Mouse (Mus musculus) neural tube, embryonic 14.5 days (tissue): Measurements from ENCODE around the gene Nckap1l. TPM values are rescaled to one million over a fixed set of nuclear protein-coding genes. Genes with fewer than 3 reads are reported as not detected.
"Not testable (repeated sequence)": the region's sequence is repeated elsewhere in the genome, so short reads cannot be mapped to it uniquely, and the experiment has no call there.

ENCODE experiments used
- ATAC-seq: fragments of 200-750 bp; cut with Nextera tagmentation; 2 replicates; pipeline ENCODE4 v1.8.0; 2017; ENCODE audit warnings: low read depth, mild to moderate bottlenecking, moderate TSS enrichment, moderate library complexity
- H3K27ac ChIP-seq: fragments of 300-500 bp; sonication (generic); 2 replicates; pipeline ENCODE4 v1.5.1; 2014; ENCODE audit warnings: low read depth, mild to moderate bottlenecking, control low read depth, low read length, moderate library complexity, mixed read lengths
- H3K27me3 ChIP-seq: fragments of 300-500 bp; sonication (generic); 2 replicates; pipeline ENCODE4 v1.6.1; 2014; ENCODE audit warnings: low read length; ENCODE audit not compliant: control insufficient read depth, insufficient read depth
- H3K36me3 ChIP-seq: fragments of 300-500 bp; sonication (generic); 2 replicates; pipeline ENCODE4 v1.6.1; 2014; ENCODE audit warnings: low read length, mixed read lengths; ENCODE audit not compliant: control insufficient read depth, insufficient read depth
- H3K4me1 ChIP-seq: fragments of 300-500 bp; sonication (generic); 2 replicates; pipeline ENCODE4 v1.6.1; 2014; ENCODE audit warnings: low read length; ENCODE audit not compliant: control insufficient read depth, insufficient read depth
- H3K4me2 ChIP-seq: fragments of 300-500 bp; sonication (generic); 2 replicates; pipeline ENCODE4 v1.6.1; 2014; ENCODE audit warnings: mild to moderate bottlenecking, low read depth, low read length, control low read depth
- H3K4me3 ChIP-seq: fragments of 300-500 bp; sonication (generic); 2 replicates; pipeline ENCODE4 v1.5.1; 2014; ENCODE audit warnings: low read depth, low read length, control low read depth, mixed read lengths
- H3K9ac ChIP-seq: fragments of 300-500 bp; sonication (generic); replicated peaks from 2 replicates; pipeline ENCODE4 v1.6.1; 2014; ENCODE audit warnings: low read depth, mild to moderate bottlenecking, control low read depth, low read length, mixed read lengths
- H3K9me3 ChIP-seq: fragments of 300-500 bp; sonication (generic); 2 replicates; pipeline ENCODE4 v1.6.1; 2016; ENCODE audit warnings: low read length; ENCODE audit not compliant: control insufficient read depth
- WGBS: fragments of 180-500 bp; shearing (Covaris S2); extraction: QIAGEN DNeasy Blood & Tissue Kit; methylation state at CpG from one replicate; pipeline ENCODE4 v1.1.7; 2014; 5-methylcytosine and 5-hydroxymethylcytosine counted together
- polyA plus RNA-seq: library from polyadenylated mRNA; unstranded; fragments of >200 nt; fragmentation: Nextera tagmentation; extraction: Ambion mirVana; gene quantifications from 2 replicates; pipeline ENCODE4 v1.2.1, GENCODE M21; 2014

Gene Nckap1l
- 1.5 and 2.0 TPM in 2 replicates for polyA plus RNA-seq

- WGBS, result 88% methylated on average over 13 of the region's 13 CpGs
- Histone ChIP-seq H3K27me3 (no peaks in the 10 kb centered on the region), H3K9me3 (no peaks in the 10 kb centered on the region), H3K4me3 (no peak within 1 kb of the TSS), H3K4me2 (no peak within 1 kb of the TSS), H3K36me3 (no peaks in the 10 kb centered on the region), H3K27ac (no peak within 1 kb of the TSS), H3K9ac (no peak within 1 kb of the TSS), H3K4me1 (no peaks in the 10 kb centered on the region)
- no peak for ATAC-seq
Measured at GRCm38 (mm10) chr15:103453551-103454218, at the start of gene Nckap1l. Nckap1l (plus strand) TSS chr15:103453794.

- H3K9ac ChIP-seq, H3K27me3 ChIP-seq, H3K4me2 ChIP-seq, H3K36me3 ChIP-seq, H3K4me1 ChIP-seq, H3K4me3 ChIP-seq, ATAC-seq, H3K9me3 ChIP-seq, H3K27ac ChIP-seq: not testable (repeated sequence)
- 88% methylated on average over 2 of the region's 3 CpGs for WGBS
Measured at GRCm38 (mm10) chr15:103405586-103405985, 48.0 kb upstream of the Nckap1l start.

- H3K4me1 ChIP-seq, result no peaks in the 10 kb centered on the region
- no peak overlapping the region for H3K27ac ChIP-seq
Measured at GRCm38 (mm10) chr15:103427017-103427416, 26.6 kb upstream of the Nckap1l start.

GRCm38 (mm10) chr15:103430241-103430640 is 23.4 kb upstream of the Nckap1l start, which contains the start of gene Gtsf1:
Gtsf1 (minus strand) TSS chr15:103430470.
- H3K36me3 ChIP-seq, result no peaks in the 10 kb centered on the region
- no peak within 1 kb of the TSS for H3K27ac ChIP-seq
- H3K4me1 ChIP-seq, result no peaks in the 10 kb centered on the region
- H3K4me3 ChIP-seq, result no peak within 1 kb of the TSS
- H3K4me2 ChIP-seq, result no peak within 1 kb of the TSS
- WGBS, result 92% methylated on average over 16 of the region's 16 CpGs
- ATAC-seq, result no peak
- H3K9me3 ChIP-seq, result no peaks in the 10 kb centered on the region
- H3K27me3 ChIP-seq, result no peaks in the 10 kb centered on the region
- no peak within 1 kb of the TSS for H3K9ac ChIP-seq

More at GRCm38 (mm10) chr15:103427017-103427416, 26.6 kb upstream of the Nckap1l start:
- H3K27me3 ChIP-seq, result no peaks in the 10 kb centered on the region
- no peak overlapping the region for H3K9ac ChIP-seq
- H3K36me3 ChIP-seq, result no peaks in the 10 kb centered on the region
- H3K9me3 ChIP-seq, result no peaks in the 10 kb centered on the region
- no peak overlapping the region for H3K4me2 ChIP-seq
- no peak for ATAC-seq
- 50% methylated on average over 2 of the region's 2 CpGs for WGBS
- no peak overlapping the region for H3K4me3 ChIP-seq

- H3K9ac ChIP-seq, H3K4me2 ChIP-seq, H3K4me3 ChIP-seq, ATAC-seq, H3K27me3 ChIP-seq, H3K36me3 ChIP-seq, H3K4me1 ChIP-seq, H3K9me3 ChIP-seq, H3K27ac ChIP-seq: not testable (repeated sequence)
- WGBS, result 89% methylated on average over 4 of the region's 4 CpGs
Measured at GRCm38 (mm10) chr15:103445966-103446365, 7.6 kb upstream of the Nckap1l start.

GRCm38 (mm10) chr15:103448369-103448768 is 5.2 kb upstream of the Nckap1l start, which contains the start of gene Gtsf2:
Gtsf2 (minus strand) TSS chr15:103448469.
- no peaks in the 10 kb centered on the region for H3K4me1 ChIP-seq
- no peaks in the 10 kb centered on the region for H3K27me3 ChIP-seq
- no peak within 1 kb of the TSS for H3K27ac ChIP-seq
- no peak within 1 kb of the TSS for H3K4me3 ChIP-seq
- no peaks in the 10 kb centered on the region for H3K36me3 ChIP-seq
- H3K9me3 ChIP-seq, result no peaks in the 10 kb centered on the region
- H3K9ac ChIP-seq, result no peak within 1 kb of the TSS
- H3K4me2 ChIP-seq, result no peak within 1 kb of the TSS
- WGBS, result 17% methylated on average over 3 of the region's 3 CpGs
- no peak for ATAC-seq

GRCm38 (mm10) chr15:103454449-103454848 is 855 bp downstream of the Nckap1l start:
- Histone ChIP-seq H3K4me3 (no peak overlapping the region), H3K27ac (no peak overlapping the region), H3K9me3 (no peaks in the 10 kb centered on the region), H3K36me3 (no peaks in the 10 kb centered on the region), H3K4me1 (no peaks in the 10 kb centered on the region), H3K9ac (no peak overlapping the region), H3K27me3 (no peaks in the 10 kb centered on the region), H3K4me2 (no peak overlapping the region)
- WGBS, result 88% methylated on average over 6 of the region's 6 CpGs
- no peak for ATAC-seq

- Histone ChIP-seq H3K4me2 (no peak overlapping the region), H3K36me3 (no peaks in the 10 kb centered on the region), H3K27ac (no peak overlapping the region), H3K27me3 (no peaks in the 10 kb centered on the region), H3K9ac (no peak overlapping the region), H3K9me3 (no peaks in the 10 kb centered on the region), H3K4me3 (no peak overlapping the region), H3K4me1 (no peaks in the 10 kb centered on the region)
- WGBS, result 75% methylated on average over 7 of the region's 7 CpGs
- ATAC-seq, result no peak
Measured at GRCm38 (mm10) chr15:103462539-103463261, 9.1 kb downstream of the Nckap1l start.

- ATAC-seq, result no peak
- no peak overlapping the region for H3K4me2 ChIP-seq
- 87% methylated on average over 7 of the region's 7 CpGs for WGBS
Measured at GRCm38 (mm10) chr15:103471488-103472194, 18.0 kb downstream of the Nckap1l start.

More at GRCm38 (mm10) chr15:103471488-103472194, 18.0 kb downstream of the Nckap1l start:
- no peak overlapping the region for H3K27ac ChIP-seq
- H3K9ac ChIP-seq, result no peak overlapping the region
- no peaks in the 10 kb centered on the region for H3K36me3 ChIP-seq
- H3K4me3 ChIP-seq, result no peak overlapping the region
- H3K27me3 ChIP-seq, result no peaks in the 10 kb centered on the region
- H3K9me3 ChIP-seq, result no peaks in the 10 kb centered on the region
- no peaks in the 10 kb centered on the region for H3K4me1 ChIP-seq
